In genomic region chr19:46971051-46971689, GRCm38 (mm10) we compare ENCODE assay signal across 12 mouse cellular contexts. TPM values are rescaled to one million over a fixed set of nuclear protein-coding genes. Genes with fewer than 3 reads are reported as not detected.
DNase-seq lines count a peak whose midpoint lies in the region; ATAC-seq and TF ChIP-seq lines count a peak whose summit lies in the region.
"Had no signal": no experiment of that assay in that cellular context is flagged by ENCODE, and none has a peak within 500 bp of the region (broad histone marks: within the 10 kb centered on the region; RNA-seq: fewer than 3 reads in every experiment).

No protein-coding gene starts in this region.

- H3K4me2 ChIP-seq in heart, postnatal 0 days (ENCODE audit: low read depth, low read length) = no peak overlapping the region
- H3K4me2 ChIP-seq in hindbrain, embryonic 14.5 days (replicated peaks) = peak overlapping the region; percentile 24; the same call in 1 of the 2 replicates
- H3K4me2 ChIP-seq in midbrain, postnatal 0 days (ENCODE audit: low read depth, low read length, poor library complexity, severe bottlenecking) = no peak overlapping the region
- H3K4me2 ChIP-seq: limb, embryonic 13.5 days had no signal

- H3K9ac ChIP-seq in heart, postnatal 0 days (replicated peaks; ENCODE audit: low read depth, low read length) = no peak overlapping the region
- H3K9ac ChIP-seq in hindbrain, embryonic 14.5 days = peak overlapping the region; percentile 44
- 0 out of 2 replicates have a peak overlapping the region, but pooled peaks have one; percentile 29 for H3K9ac ChIP-seq in midbrain, postnatal 0 days (replicated peaks; ENCODE audit: low read length, poor library complexity, severe bottlenecking)
- H3K9ac ChIP-seq: limb, embryonic 13.5 days had no signal

- H3K4me1 ChIP-seq in heart, postnatal 0 days (ENCODE audit: control insufficient read depth, insufficient read depth) = peaks cover 29% of the 10 kb centered on the region
- peaks cover 22% of the 10 kb centered on the region for H3K4me1 ChIP-seq in hindbrain, embryonic 14.5 days (replicated peaks; ENCODE audit: control insufficient read depth, insufficient read depth, low read length)
- peaks cover 11% of the 10 kb centered on the region for H3K4me1 ChIP-seq in midbrain, postnatal 0 days (ENCODE audit: insufficient read depth, low read length)

- ATAC-seq in heart, postnatal 0 days (ENCODE audit: insufficient read depth, low read depth) = no peak
- ATAC-seq in hindbrain, embryonic 14.5 days (ENCODE audit: low FRiP score) = peak; percentile 66; the same call in 1 of the 2 replicates
- ATAC-seq in midbrain, postnatal 0 days (ENCODE audit: low FRiP score) = no peak
- no peak for ATAC-seq in megakaryocyte-erythroid progenitor cell, adult 5-6 weeks (replicated peaks; ENCODE audit: low FRiP score, low TSS enrichment, poor library complexity, severe bottlenecking)
- ATAC-seq: CD4-positive, CD25-positive, alpha-beta regulatory T cell, adult 4 months; inflammation-experienced regulatory T-cells, adult 6 months had no signal

- no peaks in the 10 kb centered on the region for H3K9me3 ChIP-seq in heart, postnatal 0 days (replicated peaks; ENCODE audit: control insufficient read depth, low read length)
- no peaks in the 10 kb centered on the region for H3K9me3 ChIP-seq in hindbrain, embryonic 14.5 days (ENCODE audit: control insufficient read depth, low read length)
- no peaks in the 10 kb centered on the region for H3K9me3 ChIP-seq in midbrain, postnatal 0 days (ENCODE audit: low read length)
- H3K9me3 ChIP-seq: limb, embryonic 13.5 days had no signal

- no peaks in the 10 kb centered on the region for H3K36me3 ChIP-seq in heart, postnatal 0 days (replicated peaks; ENCODE audit: control insufficient read depth, insufficient read depth, low read length)
- no peaks in the 10 kb centered on the region for H3K36me3 ChIP-seq in hindbrain, embryonic 14.5 days (replicated peaks; ENCODE audit: control insufficient read depth, insufficient read depth)
- no peaks in the 10 kb centered on the region for H3K36me3 ChIP-seq in midbrain, postnatal 0 days (ENCODE audit: insufficient read depth, low read length)
- H3K36me3 ChIP-seq: limb, embryonic 13.5 days had no signal

- no peak for TF ChIP-seq CTCF in heart, postnatal 0 days (IDR thresholded peaks at IDR 0.05; ENCODE audit: low read depth)
- TF ChIP-seq CTCF in midbrain, postnatal 0 days (IDR thresholded peaks at IDR 0.05) = no peak

- DNase-seq in heart, postnatal 0 days (ENCODE audit: low spot score) = no peak
- DNase-seq in heart, adult 18-20 months = no peak
- peak; percentile 51 for DNase-seq in embryo, embryonic 10.5 days (ENCODE audit: low spot score)
- peak; percentile 69 for DNase-seq in hindbrain, embryonic 14.5 days (ENCODE audit: low spot score)
- DNase-seq in midbrain, postnatal 0 days (ENCODE audit: low spot score) = peak; percentile 69
- DNase-seq in c-Kit-positive CD71-positive TER-119-positive erythroid progenitor cells, embryonic 14.5 days (ENCODE audit: low spot score) = no peak
- no peak for DNase-seq in frontal cortex, adult 2 months (ENCODE audit: extremely low spot score in 1 of 2, low spot score in 1 of 2)
- DNase-seq: adrenal gland, adult 2 months had no signal

- H3K27me3 ChIP-seq in heart, postnatal 0 days (ENCODE audit: control insufficient read depth, insufficient read depth, low read length) = no peaks in the 10 kb centered on the region
- no peaks in the 10 kb centered on the region for H3K27me3 ChIP-seq in hindbrain, embryonic 14.5 days (ENCODE audit: control insufficient read depth, insufficient read depth, low read length)
- H3K27me3 ChIP-seq in midbrain, postnatal 0 days (ENCODE audit: insufficient read depth, low read length) = no peaks in the 10 kb centered on the region
- H3K27me3 ChIP-seq: limb, embryonic 13.5 days had no signal

- TF ChIP-seq EP300 in heart, postnatal 0 days (IDR thresholded peaks at IDR 0.05; ENCODE audit: low read depth) = no peak

- 70% methylated on average over 8 of the region's 8 CpGs for WGBS in heart, postnatal 0 days
- 22% methylated on average over 8 of the region's 8 CpGs for WGBS in hindbrain, embryonic 14.5 days
- WGBS in midbrain, postnatal 0 days = 20% methylated on average over 8 of the region's 8 CpGs

- peak overlapping the region; percentile 90; the same call in 1 of the 2 replicates for H3K27ac ChIP-seq in heart, postnatal 0 days (ENCODE audit: low read depth)
- peak overlapping the region; percentile 96 for H3K27ac ChIP-seq in hindbrain, embryonic 14.5 days
- H3K27ac ChIP-seq in midbrain, postnatal 0 days (ENCODE audit: low read depth, low read length) = peak overlapping the region; percentile 78
- H3K27ac ChIP-seq: limb, embryonic 13.5 days had no signal

- H3K4me3 ChIP-seq in heart, postnatal 0 days (ENCODE audit: low read depth, low read length) = no peak overlapping the region
- no peak overlapping the region for H3K4me3 ChIP-seq in hindbrain, embryonic 14.5 days (replicated peaks; ENCODE audit: low read length)
- no peak overlapping the region for H3K4me3 ChIP-seq in midbrain, postnatal 0 days (ENCODE audit: low read depth, low read length)
- H3K4me3 ChIP-seq: limb, embryonic 13.5 days had no signal

RNA-seq across cellular contexts. Expression of gene Ina, which starts 43.3 kb away (rescaled TPM):
- not detected in 2 replicates for total RNA-seq in heart, postnatal 0 days (2014; rRNA removed; ENCODE audit: low replicate concordance)
- not detected in 2 replicates for polyA plus RNA-seq in heart, postnatal 0 days (2015; fragmentation: Nextera tagmentation; extraction: Ambion mirVana)
- total RNA-seq in heart, adult 18-20 months (2021) = not detected
- polyA plus RNA-seq in hindbrain, embryonic 14.5 days (2014; fragmentation: Nextera tagmentation; extraction: Ambion mirVana) = 608 and 616 TPM in 2 replicates
- total RNA-seq in midbrain, postnatal 0 days (2014; rRNA removed) = 229 and 248 TPM in 2 replicates
- polyA plus RNA-seq in midbrain, postnatal 0 days (2015; fragmentation: Nextera tagmentation; extraction: Ambion mirVana) = 294 and 310 TPM in 2 replicates
- total RNA-seq in megakaryocyte-erythroid progenitor cell, adult 5-6 weeks (2014; fragmentation: Nextera tagmentation) = 1.1 TPM in 1 of 2 replicates, not detected in the other
- 0.09 and 0.27 TPM in 2 replicates for total RNA-seq in megakaryocyte-erythroid progenitor cell, adult 5-6 weeks (2017)
- polyA plus RNA-seq in frontal cortex, adult 2 months (2012; rRNA removed) = 93.5 and 103 TPM in 2 replicates
- polyA plus RNA-seq: CD4-positive, CD25-positive, alpha-beta regulatory T cell, adult 4 months; inflammation-experienced regulatory T-cells, adult 6 months had no signal

RNA-seq across cellular contexts. Expression of gene Nt5c2, which starts 43.8 kb away (rescaled TPM):
- total RNA-seq in heart, postnatal 0 days (2014; rRNA removed; ENCODE audit: low replicate concordance) = 33.9 and 48.1 TPM in 2 replicates
- polyA plus RNA-seq in heart, postnatal 0 days (2015; fragmentation: Nextera tagmentation; extraction: Ambion mirVana) = 92.7 and 111 TPM in 2 replicates
- total RNA-seq in heart, adult 18-20 months (2021) = 10 to 100 TPM; 63.6 to 64.0 TPM
- polyA plus RNA-seq in hindbrain, embryonic 14.5 days (2014; fragmentation: Nextera tagmentation; extraction: Ambion mirVana) = 84.9 and 93.8 TPM in 2 replicates
- total RNA-seq in midbrain, postnatal 0 days (2014; rRNA removed) = 64.1 and 68.1 TPM in 2 replicates
- 81.8 and 83.0 TPM in 2 replicates for polyA plus RNA-seq in midbrain, postnatal 0 days (2015; fragmentation: Nextera tagmentation; extraction: Ambion mirVana)
- total RNA-seq in megakaryocyte-erythroid progenitor cell, adult 5-6 weeks (2014; fragmentation: Nextera tagmentation) = 87.1 and 88.5 TPM in 2 replicates
- 142 and 145 TPM in 2 replicates for total RNA-seq in megakaryocyte-erythroid progenitor cell, adult 5-6 weeks (2017)
- polyA plus RNA-seq in frontal cortex, adult 2 months (2012; rRNA removed) = 49.8 and 53.3 TPM in 2 replicates

Comparison
In these comparisons a context has a peak if more than half of its experiments do, and no peak if none do; other contexts are left out.
1. DNase-seq: peak in embryo, embryonic 10.5 days (single experiment), hindbrain, embryonic 14.5 days (single experiment) and midbrain, postnatal 0 days (single experiment); none in heart, postnatal 0 days (single experiment), heart, adult 18-20 months (0 of 2), c-Kit-positive CD71-positive TER-119-positive erythroid progenitor cells, embryonic 14.5 days (single experiment) and frontal cortex, adult 2 months (0 of 2).
2. RNA of gene Ina, which starts 43.3 kb away (total RNA-seq): 229 to 248 TPM in midbrain, postnatal 0 days; 0.09 to 1.1 TPM in megakaryocyte-erythroid progenitor cell, adult 5-6 weeks, not detected in heart, adult 18-20 months and not detected in heart, postnatal 0 days; every median in the first group is over 100 times any median in the second.
3. Peak in every context shown above with its lines, with median percentiles within 50 percentile points of each other: H3K27ac ChIP-seq.